Mouse (Mus musculus) heart, adult 9 months (tissue): Measurements from ENCODE around the gene Actl11.
A peak's percentile ranks its signal among the peaks of the same experiment; 100 is the strongest.

Experiments
- DNase-seq, 2 experiments: peaks; one replicate each; pipeline ENCODE4 v3.0.0; 2022; ENCODE audit warnings: low spot score in 2 of 2

Actl11 gene

DNA sequence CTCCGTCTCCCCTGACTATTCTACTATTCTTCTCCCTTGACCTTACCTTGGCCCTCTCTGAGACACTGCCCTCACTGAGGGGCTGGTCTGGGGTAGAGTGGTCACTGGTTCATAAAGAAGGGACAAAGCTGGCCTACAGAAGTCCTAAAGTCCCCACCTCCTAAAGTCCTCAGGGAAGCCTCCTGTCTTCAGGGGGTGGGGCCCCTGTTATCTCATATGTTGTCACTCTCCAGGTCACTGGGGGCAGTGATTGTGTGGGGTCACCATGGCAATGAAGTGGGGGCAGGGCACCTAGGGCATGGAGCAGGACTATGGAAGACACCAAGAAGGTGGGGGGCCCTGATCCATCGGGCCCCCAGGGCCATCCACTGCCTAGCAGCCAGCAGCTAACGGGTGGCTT lies at the start of gene Actl11:
Actl11 (plus strand) TSS at position 301 of the 400 bp plus-strand sequence.
- no peak for DNase-seq

DNA sequence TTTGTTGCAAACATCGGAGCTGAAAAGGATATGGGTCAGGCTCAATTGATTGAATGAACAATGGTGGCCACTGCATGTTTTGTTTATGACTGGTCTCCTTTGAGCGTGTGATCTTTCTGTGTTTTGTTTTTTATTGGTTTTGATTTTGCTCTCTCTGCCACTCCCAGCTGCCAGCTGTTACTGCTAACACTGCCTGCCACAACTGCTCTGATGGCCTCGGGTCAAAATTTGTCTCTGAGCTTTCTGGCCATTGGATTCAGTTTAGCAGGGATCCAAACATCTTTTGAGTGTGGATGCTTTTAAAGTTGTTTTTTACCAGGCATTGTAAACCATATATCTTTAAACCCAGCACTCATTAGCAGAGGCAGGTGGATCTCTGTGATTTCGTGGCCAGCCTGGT lies 47.9 kb upstream of the Actl11 start:
- DNase-seq: no peak

DNA sequence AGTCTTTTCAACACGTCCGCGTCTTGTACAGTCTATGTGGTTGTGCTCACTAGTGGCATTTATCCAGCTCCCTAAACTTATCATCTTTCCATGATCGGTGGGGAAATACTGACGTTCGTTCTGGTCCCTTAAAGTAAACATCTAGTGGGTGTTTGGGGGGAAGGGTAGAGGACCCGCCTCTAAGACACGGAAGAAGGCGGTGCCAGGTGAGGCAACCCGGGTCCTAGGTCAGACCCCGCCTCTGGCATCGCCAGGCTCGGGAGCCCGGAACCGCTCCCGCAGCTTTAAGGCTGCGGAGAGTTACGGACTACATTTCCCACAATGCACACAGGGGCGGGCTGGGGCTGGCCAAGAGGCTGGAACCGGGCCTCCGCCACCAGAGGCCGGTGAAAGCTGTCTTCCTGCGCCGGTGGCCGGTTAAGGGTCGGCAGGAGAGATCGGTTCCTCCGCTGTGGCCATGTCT lies 40.4 kb upstream of the Actl11 start, which contains the start of gene Mon1a:
Mon1a (plus strand) TSS at position 348 of the 463 bp plus-strand sequence.
- DNase-seq: peak; percentile 91 to 93

DNA sequence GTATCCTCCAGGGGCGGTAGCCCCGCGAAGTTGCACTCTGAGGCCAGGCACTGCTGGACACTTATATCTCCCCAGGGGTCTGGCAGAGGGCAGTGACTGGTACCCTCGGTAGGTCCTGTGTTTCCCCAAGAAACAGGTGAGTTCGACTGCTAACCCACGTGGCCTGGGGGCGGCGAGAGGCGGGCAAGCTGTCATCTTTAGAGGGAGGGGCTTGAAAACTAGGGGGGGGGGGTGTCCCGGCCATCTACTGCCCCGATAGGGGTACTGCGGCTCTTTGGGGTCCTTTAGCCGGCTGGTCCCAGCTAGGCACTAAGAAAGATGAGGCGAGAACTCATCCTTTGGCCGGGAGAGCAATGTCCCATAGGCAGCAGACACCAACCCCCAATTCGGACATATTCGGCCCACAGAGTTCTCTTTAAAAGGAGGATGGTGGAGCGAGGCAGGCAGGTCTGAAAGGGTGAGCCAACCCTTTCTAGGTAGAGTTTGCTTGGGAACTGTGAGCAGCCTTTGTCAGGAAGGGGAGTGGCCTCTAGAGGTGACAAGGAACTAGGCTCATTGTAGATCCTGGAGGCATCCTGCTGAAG lies 39.9 kb upstream of the Actl11 start:
- DNase-seq: no peak

DNA sequence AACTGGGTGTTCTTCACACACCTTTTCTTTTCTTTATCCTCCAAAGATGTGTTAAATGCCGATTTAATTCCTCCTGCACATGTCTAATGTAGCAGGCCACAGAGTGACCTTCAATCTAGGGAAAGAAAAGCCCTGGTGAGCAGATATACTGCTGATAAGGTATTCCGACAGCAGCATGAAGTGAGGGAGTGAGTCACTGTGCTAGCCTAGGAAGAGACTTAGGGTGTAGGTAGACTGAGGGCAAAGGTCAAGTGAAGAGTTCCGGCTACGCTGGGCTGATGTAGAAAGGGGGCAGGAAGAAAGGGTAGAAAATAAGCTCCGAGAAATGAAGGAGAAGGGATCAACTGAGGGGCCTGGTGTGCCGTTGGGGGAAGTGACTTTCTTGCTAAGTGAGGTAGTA lies 38.0 kb upstream of the Actl11 start:
- DNase-seq: no peak

DNA sequence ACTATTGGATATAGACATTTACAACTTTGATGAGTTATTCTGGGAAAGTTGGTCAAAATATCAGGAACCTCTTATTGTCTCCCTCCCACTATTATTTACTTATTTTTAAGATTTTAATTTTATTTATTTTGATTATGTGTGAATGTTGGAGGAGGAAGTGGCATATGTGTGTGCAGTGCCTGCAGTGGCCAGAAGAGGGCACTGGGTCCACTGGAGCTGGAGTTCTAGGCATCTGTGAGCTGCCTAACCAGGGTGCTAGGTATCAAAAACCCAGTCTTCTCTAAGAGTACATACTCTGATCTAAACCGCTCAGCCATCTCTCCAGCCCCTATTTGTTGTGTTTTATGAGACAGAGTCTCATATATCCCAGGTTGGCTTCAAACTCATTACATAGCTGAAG lies 37.2 kb upstream of the Actl11 start:
- DNase-seq: no peak

DNA sequence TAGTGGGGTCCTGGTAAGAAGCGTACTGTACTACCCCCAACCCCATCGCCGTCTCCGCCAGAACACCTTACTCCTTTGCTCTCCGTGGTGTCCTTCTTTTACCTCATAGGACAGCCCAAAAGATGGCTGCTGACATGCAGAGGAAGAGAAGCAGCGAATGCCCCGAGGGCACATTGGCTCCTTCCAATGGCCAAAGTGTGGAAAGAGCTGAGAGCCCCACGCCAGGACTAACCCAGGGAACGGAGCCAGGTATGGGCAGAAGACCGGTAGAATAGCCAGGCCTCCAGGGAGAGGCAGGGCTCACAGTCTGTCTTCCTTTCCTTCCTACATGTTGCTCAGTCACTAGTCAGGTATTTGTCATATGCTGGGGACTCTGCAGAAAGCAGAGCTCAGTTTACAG lies 29.7 kb upstream of the Actl11 start:
- no peak for DNase-seq

DNA sequence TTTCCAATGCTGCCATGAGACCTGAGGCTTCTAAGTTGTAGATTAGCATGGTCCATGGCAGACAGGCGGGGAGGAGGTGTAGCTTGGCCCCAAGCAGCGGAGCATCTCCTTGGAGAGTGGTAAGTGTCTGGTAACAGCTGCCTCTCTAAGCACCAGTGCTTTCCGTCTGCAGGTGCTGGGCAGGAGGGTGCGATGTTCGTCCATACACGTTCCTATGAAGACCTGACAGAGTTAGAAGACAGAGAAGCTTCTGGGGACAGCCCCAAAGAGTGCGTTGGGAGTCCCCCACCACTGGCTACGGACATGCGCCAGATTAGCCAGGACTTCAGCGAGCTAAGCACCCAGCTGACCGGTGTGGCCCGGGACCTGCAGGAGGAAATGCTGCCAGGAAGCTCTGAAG lies 28.4 kb upstream of the Actl11 start:
- no peak for DNase-seq

DNA sequence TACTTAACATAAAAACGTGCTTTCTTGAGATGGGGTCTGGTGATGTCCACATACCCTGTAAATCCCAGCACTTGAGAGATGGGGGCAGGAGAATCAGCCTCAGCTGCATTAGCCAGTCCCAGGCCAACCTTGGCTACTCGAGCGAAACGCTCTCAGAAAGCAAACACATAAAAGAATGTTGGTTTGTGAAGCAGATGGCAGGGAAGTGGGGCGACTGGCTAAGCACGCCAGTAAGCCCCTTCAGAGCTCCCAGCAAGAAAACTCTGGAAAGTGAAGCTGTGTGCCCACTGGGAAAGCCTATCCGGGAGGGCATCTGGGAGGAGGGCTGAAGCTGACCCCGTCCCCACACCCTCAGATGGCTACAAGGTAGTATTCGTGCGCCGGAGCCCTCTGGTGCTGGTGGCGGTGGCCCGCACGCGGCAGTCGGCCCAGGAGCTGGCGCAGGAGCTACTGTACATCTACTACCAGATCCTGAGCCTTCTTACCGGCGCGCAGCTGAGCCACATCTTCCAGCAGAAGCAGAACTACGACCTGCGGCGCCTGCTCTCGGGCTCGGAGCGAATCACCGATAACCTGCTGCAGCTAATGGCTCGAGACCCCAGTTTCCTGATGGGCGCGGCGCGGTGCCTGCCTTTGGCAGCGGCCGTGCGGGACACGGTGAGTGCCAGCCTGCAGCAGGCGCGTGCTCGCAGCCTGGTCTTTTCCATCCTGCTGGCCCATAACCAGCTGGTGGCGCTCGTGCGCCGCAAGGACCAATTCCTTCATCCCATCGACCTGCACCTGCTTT lies 27.2 kb upstream of the Actl11 start:
- no peak for DNase-seq

DNA sequence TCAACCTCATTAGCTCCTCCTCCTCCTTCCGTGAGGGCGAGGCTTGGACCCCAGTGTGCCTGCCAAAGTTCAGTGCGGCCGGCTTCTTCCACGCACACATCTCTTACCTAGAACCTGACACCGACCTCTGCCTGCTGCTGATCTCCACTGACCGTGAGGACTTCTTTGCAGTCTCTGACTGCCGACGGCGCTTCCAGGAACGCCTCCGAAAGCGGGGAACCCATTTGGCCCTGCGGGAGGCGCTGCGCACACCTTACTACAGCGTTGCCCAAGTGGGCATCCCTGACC lies 26.7 kb upstream of the Actl11 start:
- DNase-seq: no peak

DNA sequence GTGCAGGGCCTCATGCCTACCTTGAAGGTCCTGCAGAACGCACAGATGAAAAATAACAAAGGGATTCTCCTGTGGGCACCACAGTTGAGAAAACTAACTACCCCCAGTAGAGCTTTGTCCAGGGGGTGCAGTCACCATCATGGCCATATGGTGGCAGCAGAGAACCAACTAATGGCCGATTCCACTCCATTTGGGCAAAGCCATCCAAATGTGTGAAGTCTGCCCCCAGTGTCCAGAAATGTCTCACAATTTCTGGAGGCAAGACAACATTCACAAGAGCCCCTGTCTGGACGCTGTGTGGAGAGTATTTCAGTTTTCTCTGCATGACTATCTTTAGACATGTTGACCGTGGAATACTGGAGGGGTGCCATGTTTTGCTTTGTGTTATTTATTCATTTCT lies 23.5 kb upstream of the Actl11 start:
- DNase-seq: peak; percentile 82 to 91

DNA sequence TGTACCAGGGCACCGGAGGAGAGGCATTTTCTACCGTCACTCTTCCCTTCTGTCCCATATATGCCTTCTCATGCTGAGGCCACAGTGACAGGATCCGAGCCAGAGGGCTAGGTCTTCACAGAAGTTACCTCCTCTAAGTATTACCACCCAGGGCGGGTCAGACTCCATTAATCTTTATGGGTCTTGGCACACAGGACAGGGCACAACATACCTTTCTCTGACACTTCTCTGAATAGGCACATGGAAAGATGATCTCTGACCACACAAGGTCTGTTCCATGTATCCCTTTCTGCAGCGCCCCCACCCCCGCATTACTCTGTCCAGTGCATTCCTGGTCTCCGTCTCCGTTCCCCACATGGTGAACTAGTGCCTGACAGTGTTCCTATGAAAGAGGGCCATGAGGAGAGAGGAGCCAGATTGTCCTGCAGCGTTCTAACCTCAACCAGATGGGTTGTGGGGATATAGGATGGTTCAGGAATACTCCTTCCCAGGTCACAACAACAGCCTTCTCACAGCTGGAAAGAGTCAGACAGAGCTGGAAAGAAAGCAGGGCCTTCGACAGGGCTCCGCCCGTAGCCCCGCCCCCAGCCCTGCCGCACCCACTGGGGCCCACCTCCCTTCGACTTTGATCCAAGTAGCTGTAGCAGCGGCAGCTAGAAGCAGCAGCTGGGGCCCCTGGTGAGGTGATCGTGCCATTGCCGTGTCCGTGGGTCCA lies 21.9 kb upstream of the Actl11 start, which contains the start of gene Mst1r:
Mst1r (plus strand) TSS at position 622 of the 715 bp plus-strand sequence.
- DNase-seq: peak; percentile 80 to 86

DNA sequence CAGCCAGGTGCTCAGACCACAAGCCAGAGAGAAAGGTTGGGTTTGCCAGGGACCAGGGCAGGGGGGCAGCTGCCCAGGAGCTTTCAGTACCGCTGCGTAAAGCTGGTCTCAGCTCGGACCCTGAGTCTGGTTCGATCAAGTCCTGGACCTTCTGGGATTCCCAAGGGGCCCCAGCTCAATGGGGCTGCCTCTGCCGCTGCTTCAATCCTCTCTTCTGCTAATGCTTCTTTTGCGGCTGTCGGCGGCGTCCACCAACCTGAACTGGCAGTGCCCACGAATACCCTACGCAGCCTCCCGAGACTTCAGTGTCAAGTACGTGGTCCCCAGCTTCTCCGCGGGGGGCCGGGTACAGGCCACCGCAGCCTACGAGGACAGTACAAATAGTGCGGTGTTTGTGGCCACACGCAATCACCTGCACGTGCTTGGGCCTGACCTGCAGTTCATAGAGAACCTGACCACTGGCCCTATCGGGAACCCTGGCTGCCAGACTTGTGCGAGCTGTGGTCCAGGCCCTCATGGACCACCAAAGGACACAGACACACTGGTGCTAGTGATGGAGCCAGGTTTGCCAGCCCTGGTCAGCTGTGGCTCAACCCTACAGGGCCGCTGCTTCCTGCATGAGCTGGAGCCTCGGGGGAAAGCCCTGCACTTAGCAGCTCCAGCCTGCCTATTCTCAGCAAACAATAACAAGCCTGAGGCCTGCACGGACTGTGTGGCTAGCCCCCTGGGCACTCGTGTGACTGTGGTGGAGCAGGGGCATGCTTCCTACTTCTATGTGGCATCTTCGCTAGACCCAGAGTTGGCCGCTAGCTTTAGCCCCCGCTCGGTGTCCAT lies 21.1 kb upstream of the Actl11 start:
- no peak for DNase-seq

DNA sequence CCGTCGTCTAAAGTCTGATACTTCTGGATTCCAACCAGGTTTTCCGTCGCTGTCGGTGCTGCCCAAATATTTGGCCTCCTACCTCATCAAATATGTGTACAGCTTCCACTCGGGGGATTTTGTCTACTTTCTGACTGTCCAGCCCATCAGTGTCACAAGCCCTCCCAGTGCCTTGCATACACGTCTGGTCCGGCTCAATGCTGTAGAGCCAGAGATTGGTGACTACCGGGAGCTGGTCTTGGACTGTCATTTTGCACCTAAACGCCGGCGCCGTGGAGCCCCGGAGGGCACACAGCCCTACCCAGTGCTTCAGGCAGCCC lies 20.5 kb upstream of the Actl11 start:
- DNase-seq: no peak

DNA sequence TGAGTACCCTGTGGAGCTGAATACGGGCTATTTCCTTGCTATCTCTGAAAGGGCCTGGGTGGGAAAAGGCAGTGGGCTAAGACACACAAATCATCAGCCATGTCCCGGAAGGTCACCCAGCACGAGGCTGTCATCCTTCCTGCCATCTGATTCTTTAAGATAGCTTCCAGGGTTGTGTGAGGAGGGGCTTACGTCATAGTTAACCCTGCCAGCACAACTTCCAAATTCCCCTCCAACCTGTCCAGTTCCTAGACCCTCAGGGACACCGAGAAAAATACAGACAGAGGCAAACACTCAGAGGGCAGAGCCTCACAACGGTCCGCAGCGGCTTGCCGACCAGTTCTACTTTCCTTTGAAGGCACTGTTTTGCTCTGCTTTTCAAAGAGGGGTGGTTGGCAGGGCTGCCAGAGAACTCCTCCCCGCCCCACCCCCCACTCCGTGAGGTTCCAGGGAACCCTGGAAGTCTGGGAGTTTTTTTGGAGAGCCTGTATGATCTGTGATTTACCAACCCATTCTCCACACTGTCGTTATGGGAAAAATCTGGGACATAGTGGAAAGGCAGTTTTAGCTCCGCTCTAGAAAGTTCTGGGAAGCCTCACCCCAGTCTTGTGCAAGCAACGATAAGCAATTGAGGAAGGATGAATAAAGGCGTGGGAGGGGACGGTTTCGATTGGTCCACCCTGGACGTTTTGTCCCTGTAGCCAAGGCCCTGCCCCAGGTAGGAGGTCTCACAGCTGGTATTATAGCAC lies 19.7 kb upstream of the Actl11 start:
- peak; percentile 74 to 78 for DNase-seq

DNA sequence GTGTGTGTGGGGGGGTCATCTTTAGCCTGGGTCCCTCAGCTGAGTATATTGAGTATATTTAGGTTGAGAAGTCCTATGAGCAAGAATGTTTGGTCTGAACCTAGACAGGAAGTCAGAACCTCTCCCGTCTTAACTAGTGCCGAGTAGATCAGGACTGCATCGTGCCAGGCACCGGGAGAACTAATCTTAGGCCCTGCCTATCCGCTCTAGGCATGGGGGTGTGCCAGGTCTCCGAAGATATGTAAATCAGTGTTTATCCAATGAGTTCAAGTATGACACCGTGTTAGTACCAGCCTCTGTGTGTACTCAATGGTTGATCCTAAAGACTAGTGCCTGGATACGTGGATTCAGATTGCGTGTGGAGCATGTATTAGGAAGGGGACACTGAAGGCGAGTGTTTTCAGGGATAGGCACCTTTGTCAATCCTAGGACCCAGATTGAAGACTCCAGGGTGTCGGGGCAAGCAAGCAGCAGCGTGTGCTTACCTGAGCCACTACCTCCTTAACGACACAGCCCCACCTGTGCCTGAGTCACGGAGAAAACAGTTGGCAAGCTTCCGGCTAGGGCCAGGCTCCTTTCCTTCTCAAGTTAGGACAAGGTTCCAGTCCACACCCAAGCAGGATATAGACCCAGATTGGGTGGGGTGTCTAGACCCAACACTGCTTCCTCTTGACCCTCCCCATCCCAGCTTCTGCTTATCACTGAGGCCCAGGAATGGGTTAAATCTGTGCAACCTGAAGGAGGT lies 18.1 kb upstream of the Actl11 start:
- DNase-seq: no peak

DNA sequence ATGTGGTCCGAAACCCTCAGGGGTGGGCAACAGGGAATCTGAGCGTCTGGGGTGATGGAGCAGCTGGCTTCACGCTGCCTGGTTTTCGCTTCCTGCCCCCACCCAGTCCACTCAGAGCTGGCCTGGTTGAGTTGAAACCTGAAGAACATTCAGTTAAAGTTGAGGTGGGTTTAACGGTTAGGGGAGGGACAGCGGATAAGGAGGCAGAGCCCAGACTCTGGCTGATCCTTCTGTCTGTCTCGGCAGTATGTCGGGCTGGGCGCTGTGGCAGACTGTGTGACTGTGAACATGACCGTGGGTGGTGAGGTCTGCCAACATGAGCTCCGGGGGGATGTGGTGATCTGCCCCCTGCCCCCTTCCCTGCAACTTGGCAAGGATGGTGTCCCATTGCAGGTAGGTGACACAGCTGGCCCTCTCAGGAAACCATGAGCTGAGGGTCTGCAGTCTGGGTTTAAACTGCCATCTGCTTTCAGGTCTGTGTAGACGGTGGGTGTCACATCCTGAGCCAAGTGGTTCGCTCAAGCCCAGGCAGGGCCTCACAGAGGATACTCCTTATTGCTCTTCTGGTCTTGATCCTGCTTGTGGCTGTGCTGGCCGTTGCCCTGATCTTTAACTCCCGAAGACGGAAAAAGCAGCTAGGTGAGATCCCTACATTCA lies 13.4 kb upstream of the Actl11 start:
- no peak for DNase-seq

DNA sequence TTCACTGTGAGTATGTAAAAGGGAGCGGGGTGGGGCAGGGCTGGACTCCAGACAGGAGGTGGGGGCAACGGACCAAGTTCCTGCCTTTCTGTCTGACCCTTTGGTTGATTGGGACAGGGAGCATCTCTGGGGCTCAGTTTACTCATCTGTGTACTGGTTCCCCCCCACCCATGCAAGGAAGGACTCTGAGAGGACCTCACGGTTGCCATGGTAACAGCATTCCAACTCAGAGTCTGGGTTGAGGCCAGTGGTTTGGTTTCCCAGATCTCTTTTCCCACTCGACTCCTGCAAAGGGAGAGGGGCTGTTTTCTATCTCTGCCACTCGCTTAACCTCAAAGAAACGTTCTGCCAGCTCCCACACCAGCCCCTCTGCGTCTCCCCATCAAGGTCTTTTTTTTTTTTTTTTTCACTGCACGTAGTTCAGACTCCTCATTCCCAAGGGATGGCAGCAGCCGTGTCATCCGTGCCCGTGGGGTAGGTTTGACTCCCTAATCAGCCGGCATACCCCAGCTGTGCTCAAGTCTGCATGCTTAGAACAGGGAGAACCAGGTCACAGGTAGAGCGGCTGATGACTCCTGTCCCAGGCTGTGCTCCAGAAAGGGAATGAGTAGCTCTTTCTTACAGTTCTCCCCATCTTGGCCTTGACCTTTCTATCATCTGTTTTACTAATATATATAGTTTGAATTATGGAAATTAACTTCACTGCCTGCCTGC lies 10.2 kb upstream of the Actl11 start:
- no peak for DNase-seq

DNA sequence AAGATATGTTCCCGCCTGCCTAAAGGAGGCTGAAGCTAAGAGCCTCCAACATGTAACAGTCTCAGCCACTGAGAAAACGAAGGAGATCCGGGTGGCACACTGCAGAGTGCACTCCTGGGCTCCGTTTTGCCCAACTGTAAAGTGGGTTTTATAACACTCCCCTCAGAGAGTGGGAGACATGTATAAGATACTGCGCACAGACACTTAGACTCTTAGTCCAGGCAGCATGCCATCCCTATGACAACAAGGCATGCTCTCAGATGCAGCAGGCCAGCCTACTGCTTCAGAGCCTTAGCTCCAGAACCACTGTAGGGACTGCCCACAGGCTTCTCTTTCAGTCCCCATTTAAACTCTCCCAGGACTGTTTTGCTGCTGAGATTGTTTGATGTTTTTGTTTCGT lies 9.4 kb upstream of the Actl11 start:
- DNase-seq: no peak

DNA sequence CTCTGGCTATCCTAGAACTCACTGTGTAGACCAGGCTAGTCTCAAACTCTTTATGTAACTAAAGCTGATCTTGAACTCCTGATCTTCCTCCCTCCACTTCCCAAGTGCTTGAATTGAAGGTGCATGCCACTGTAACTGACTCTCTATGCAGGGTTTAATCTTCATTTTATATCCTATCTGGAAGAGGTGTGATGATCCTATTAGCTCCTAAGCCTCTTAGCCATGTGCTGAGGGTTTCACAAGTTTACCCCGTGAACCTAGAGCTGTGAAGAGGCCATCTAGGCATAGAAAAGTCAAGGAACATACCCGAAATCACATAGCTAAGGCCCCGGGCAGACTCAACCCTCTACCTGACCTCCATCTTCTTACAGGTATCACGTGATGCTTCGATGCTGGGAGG lies 8.8 kb upstream of the Actl11 start:
- no peak for DNase-seq
